19 mouse cellular contexts compared by ENCODE assay signal in the genomic region with DNA sequence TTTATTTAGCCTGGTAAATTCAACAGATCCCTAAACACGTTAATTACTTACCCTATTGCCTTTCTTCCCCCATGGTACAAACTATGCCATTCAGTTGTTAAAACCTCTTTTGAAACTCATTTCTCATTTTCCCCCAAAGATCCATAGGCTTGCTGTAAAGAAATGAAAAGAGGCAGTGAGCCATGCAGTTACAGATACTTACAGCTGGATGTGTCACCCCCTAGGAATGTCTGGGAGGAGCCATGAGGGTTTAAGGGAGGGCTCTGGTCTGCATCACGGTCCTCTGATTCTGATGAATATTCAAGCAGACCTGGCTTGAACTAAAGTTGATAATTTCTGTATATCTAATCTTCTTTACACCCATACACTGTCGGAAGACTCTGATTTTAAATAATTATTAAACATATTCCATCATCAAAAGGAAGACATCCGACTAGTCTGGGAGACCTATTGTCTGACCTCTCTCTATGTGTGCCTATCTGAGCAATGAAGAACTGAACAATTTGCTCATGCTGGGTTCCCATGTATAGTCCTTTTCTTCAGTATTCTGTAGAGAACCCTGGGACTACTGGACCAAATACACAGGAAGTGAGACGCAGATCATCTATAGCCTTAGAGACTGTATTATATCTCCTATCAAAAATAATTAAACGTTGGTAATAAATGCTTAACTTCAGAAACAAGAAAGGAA.
A peak's percentile ranks its signal among the peaks of the same experiment; 100 is the strongest.
DNase-seq lines count a peak whose midpoint lies in the region; ATAC-seq and TF ChIP-seq lines count a peak whose summit lies in the region.
"Had no signal": no experiment of that assay in that cellular context is flagged by ENCODE, and none has a peak within 500 bp of the region (broad histone marks: within the 10 kb centered on the region; RNA-seq: fewer than 3 reads in every experiment).

No protein-coding gene starts in this region.

- no peaks in the 10 kb centered on the region for H3K27me3 ChIP-seq in kidney, postnatal 0 days (ENCODE audit: insufficient read depth, low read length)
- H3K27me3 ChIP-seq in kidney, embryonic 16.5 days (ENCODE audit: insufficient read depth, low read length), result no peaks in the 10 kb centered on the region
- H3K27me3 ChIP-seq in Patski, result no peaks in the 10 kb centered on the region
- H3K27me3 ChIP-seq in forebrain, embryonic 14.5 days (replicated peaks; ENCODE audit: control insufficient read depth, insufficient read depth, low read length), result no peaks in the 10 kb centered on the region
- H3K27me3 ChIP-seq: CH12.LX; heart, embryonic 15.5 days; hindbrain, embryonic 15.5 days; limb, embryonic 12.5 days; liver, embryonic 15.5 days; stomach, embryonic 15.5 days had no signal

- no peak for TF ChIP-seq CTCF in kidney, postnatal 0 days (IDR thresholded peaks at IDR 0.05; ENCODE audit: low read depth)
- TF ChIP-seq CTCF in Patski (IDR thresholded peaks at IDR 0.05), result no peak

- no peaks in the 10 kb centered on the region for H3K36me3 ChIP-seq in kidney, postnatal 0 days (ENCODE audit: insufficient read depth, low read length)
- no peaks in the 10 kb centered on the region for H3K36me3 ChIP-seq in kidney, embryonic 16.5 days (ENCODE audit: insufficient read depth, low read length)
- H3K36me3 ChIP-seq in forebrain, embryonic 14.5 days (ENCODE audit: control insufficient read depth, insufficient read depth, low read length), result no peaks in the 10 kb centered on the region
- H3K36me3 ChIP-seq: heart, embryonic 15.5 days; hindbrain, embryonic 15.5 days; limb, embryonic 12.5 days; liver, embryonic 15.5 days; stomach, embryonic 15.5 days had no signal

- H3K9me3 ChIP-seq in kidney, postnatal 0 days (replicated peaks; ENCODE audit: low read length), result no peaks in the 10 kb centered on the region
- no peaks in the 10 kb centered on the region for H3K9me3 ChIP-seq in kidney, embryonic 16.5 days (ENCODE audit: low read length)
- H3K9me3 ChIP-seq in forebrain, embryonic 14.5 days (replicated peaks; ENCODE audit: control insufficient read depth, low read length), result no peaks in the 10 kb centered on the region
- H3K9me3 ChIP-seq: heart, embryonic 15.5 days; hindbrain, embryonic 15.5 days; limb, embryonic 12.5 days; liver, embryonic 15.5 days; stomach, embryonic 15.5 days had no signal

- no peak overlapping the region for H3K4me3 ChIP-seq in kidney, postnatal 0 days (replicated peaks; ENCODE audit: low read depth, low read length)
- no peak overlapping the region for H3K4me3 ChIP-seq in kidney, embryonic 16.5 days (ENCODE audit: low read length)
- H3K4me3 ChIP-seq in forebrain, embryonic 14.5 days (ENCODE audit: low read depth, low read length), result no peak overlapping the region
- H3K4me3 ChIP-seq: heart, embryonic 15.5 days; hindbrain, embryonic 15.5 days; left cerebral cortex, adult 2 months; limb, embryonic 12.5 days; liver, embryonic 15.5 days; stomach, embryonic 15.5 days had no signal

- no peak overlapping the region for H3K27ac ChIP-seq in kidney, postnatal 0 days
- no peak overlapping the region for H3K27ac ChIP-seq in kidney, embryonic 16.5 days (ENCODE audit: low read length)
- H3K27ac ChIP-seq in forebrain, embryonic 14.5 days (ENCODE audit: low read depth, low read length), result no peak overlapping the region
- H3K27ac ChIP-seq: heart, embryonic 15.5 days; hindbrain, embryonic 15.5 days; left cerebral cortex, adult 2 months; limb, embryonic 12.5 days; liver, embryonic 15.5 days; stomach, embryonic 15.5 days had no signal

- POLR2A ChIA-PET in Patski (lab: Charles Lee), result interaction anchor here (0.5 kb wide), 1 partner anchor 899 kb away, joined by 3 read pairs; no protein-coding TSS in a partner anchor

- WGBS in kidney, postnatal 0 days, result 67% methylated on average over 6 of the region's 6 CpGs
- 72% methylated on average over 6 of the region's 6 CpGs for WGBS in kidney, embryonic 16.5 days
- WGBS in forebrain, embryonic 14.5 days, result 11% methylated on average over 6 of the region's 6 CpGs

- no peaks in the 10 kb centered on the region for H3K4me1 ChIP-seq in kidney, postnatal 0 days (replicated peaks; ENCODE audit: insufficient read depth, low read length)
- H3K4me1 ChIP-seq in kidney, embryonic 16.5 days (ENCODE audit: insufficient read depth, low read length), result no peaks in the 10 kb centered on the region
- no peaks in the 10 kb centered on the region; the same call in 1 of the 2 replicates for H3K4me1 ChIP-seq in forebrain, embryonic 14.5 days (ENCODE audit: control insufficient read depth, insufficient read depth, low read length)
- H3K4me1 ChIP-seq: heart, embryonic 15.5 days; hindbrain, embryonic 15.5 days; limb, embryonic 12.5 days; liver, embryonic 15.5 days; stomach, embryonic 15.5 days had no signal

- no peak for ATAC-seq in kidney, postnatal 0 days (replicated peaks; ENCODE audit: low FRiP score, low read depth)
- ATAC-seq in kidney, embryonic 16.5 days (ENCODE audit: low FRiP score, low TSS enrichment), result no peak; the same call in 1 of the 2 replicates
- peak; percentile 76 for ATAC-seq in Patski
- peak; percentile 97 for ATAC-seq in forebrain, embryonic 14.5 days

- CTCF ChIA-PET in Patski (lab: Charles Lee), result no interaction called here

- H3K4me2 ChIP-seq in kidney, postnatal 0 days (ENCODE audit: low read length), result no peak overlapping the region
- no peak overlapping the region for H3K4me2 ChIP-seq in kidney, embryonic 16.5 days (replicated peaks; ENCODE audit: low read depth, low read length)
- no peak overlapping the region for H3K4me2 ChIP-seq in forebrain, embryonic 14.5 days (ENCODE audit: low read length)
- H3K4me2 ChIP-seq: heart, embryonic 15.5 days; hindbrain, embryonic 15.5 days; limb, embryonic 12.5 days; liver, embryonic 15.5 days; stomach, embryonic 15.5 days had no signal

- in situ Hi-C loops in Patski (cut with MboI; ENCODE audit: low pct_unique_long_range_greater_than_20kb), result no loop called here

- H3K9ac ChIP-seq in kidney, postnatal 0 days (ENCODE audit: low read depth, low read length), result no peak overlapping the region
- H3K9ac ChIP-seq in kidney, embryonic 16.5 days (replicated peaks; ENCODE audit: low read length), result no peak overlapping the region
- no peak overlapping the region for H3K9ac ChIP-seq in forebrain, embryonic 14.5 days (ENCODE audit: low read length)
- H3K9ac ChIP-seq: heart, embryonic 15.5 days; hindbrain, embryonic 15.5 days; limb, embryonic 12.5 days; liver, embryonic 15.5 days; stomach, embryonic 15.5 days had no signal

- intact Hi-C loops in gastrocnemius, postnatal 36 days (cut with DNase I), result no loop called here

- peak; percentile 22 for DNase-seq in embryo, embryonic 10 days (ENCODE audit: low spot score)
- DNase-seq in embryo, embryonic 9.5 days (ENCODE audit: extremely low spot score), result no peak
- DNase-seq in kidney, postnatal 0 days (ENCODE audit: low spot score), result peak; percentile 10
- DNase-seq in Patski (ENCODE audit: low read depth, low spot score), result no peak
- DNase-seq in forebrain, embryonic 14.5 days (ENCODE audit: low spot score), result peak; percentile 73
- no peak for DNase-seq in gastrocnemius, postnatal 36 days
- DNase-seq in frontal cortex, adult 2 months (ENCODE audit: extremely low spot score in 1 of 2, low spot score in 1 of 2), result no peak
- DNase-seq: cerebellum, postnatal 36 days; heart, adult 11 months; kidney, adult 9 months; spleen, adult 18-20 months had no signal

Comparison
In these comparisons a context has a peak if more than half of its experiments do, and no peak if none do; other contexts are left out.
1. DNase-seq: peak in embryo, embryonic 10 days (single experiment), kidney, postnatal 0 days (single experiment) and forebrain, embryonic 14.5 days (single experiment); none in embryo, embryonic 9.5 days (single experiment), Patski (single experiment), gastrocnemius, postnatal 36 days (0 of 2) and frontal cortex, adult 2 months (0 of 2).
2. ATAC-seq: peak in Patski (single experiment) and forebrain, embryonic 14.5 days (single experiment); none in kidney, postnatal 0 days (single experiment) and kidney, embryonic 16.5 days (single experiment).